Mouse (Mus musculus): ENCODE measurements around the gene Xxylt1. TPM values are rescaled to one million over a fixed set of nuclear protein-coding genes. Genes with fewer than 3 reads are reported as not detected.
A peak's percentile ranks its signal among the peaks of the same experiment; 100 is the strongest.

Xxylt1 gene
- polyA plus RNA-seq, 1 experiment from 2014 or later = 8.0 TPM

- Histone ChIP-seq H3K4me2 (replicated peaks; ENCODE audit: low read depth, low read length) (no peak overlapping the region), H3K27me3 (replicated peaks; ENCODE audit: insufficient read depth, low read length) (no peaks in the 10 kb centered on the region), H3K36me3 (ENCODE audit: insufficient read depth, low read length) (no peaks in the 10 kb centered on the region), H3K4me3 (ENCODE audit: low read depth, low read length) (no peak overlapping the region), H3K9me3 (ENCODE audit: low read length) (no peaks in the 10 kb centered on the region), H3K4me1 (ENCODE audit: insufficient read depth, low read depth, low read length) (peaks cover 13% of the 10 kb centered on the region), H3K9ac (replicated peaks; ENCODE audit: low read depth) (no peak overlapping the region), H3K27ac (ENCODE audit: low read length) (no peak overlapping the region)
- WGBS = 47% methylated on average over 4 of the region's 4 CpGs
- DNase-seq (ENCODE audit: low spot score) = no peak
- TF ChIP-seq EP300 (IDR thresholded peaks at IDR 0.05) = no peak
- ATAC-seq = no peak
Measured at GRCm38 (mm10) chr16:31024997-31025396, 56.2 kb downstream of the Xxylt1 start.

- Histone ChIP-seq H3K4me2 (replicated peaks; ENCODE audit: low read depth, low read length) (no peak overlapping the region), H3K36me3 (ENCODE audit: insufficient read depth, low read length) (no peaks in the 10 kb centered on the region), H3K27ac (ENCODE audit: low read length) (no peak overlapping the region), H3K4me1 (ENCODE audit: insufficient read depth, low read depth, low read length) (peaks cover 13% of the 10 kb centered on the region), H3K9ac (replicated peaks; ENCODE audit: low read depth) (no peak overlapping the region), H3K9me3 (ENCODE audit: low read length) (no peaks in the 10 kb centered on the region), H3K27me3 (replicated peaks; ENCODE audit: insufficient read depth, low read length) (no peaks in the 10 kb centered on the region), H3K4me3 (ENCODE audit: low read depth, low read length) (no peak overlapping the region)
- TF ChIP-seq CTCF (IDR thresholded peaks at IDR 0.05) = no peak
- TF ChIP-seq EP300 (IDR thresholded peaks at IDR 0.05) = no peak
- ATAC-seq (no peak), DNase-seq (ENCODE audit: low spot score) (no peak)
- 90% methylated on average over 7 of the region's 7 CpGs for WGBS
Measured at GRCm38 (mm10) chr16:31024221-31024620, 57.0 kb downstream of the Xxylt1 start.

GRCm38 (mm10) chr16:31023803-31024202, 57.4 kb downstream of the Xxylt1 start:
- Histone ChIP-seq H3K27me3 (replicated peaks; ENCODE audit: insufficient read depth, low read length) (no peaks in the 10 kb centered on the region), H3K4me3 (ENCODE audit: low read depth, low read length) (no peak overlapping the region), H3K36me3 (ENCODE audit: insufficient read depth, low read length) (no peaks in the 10 kb centered on the region), H3K4me1 (ENCODE audit: insufficient read depth, low read depth, low read length) (peaks cover 13% of the 10 kb centered on the region), H3K9me3 (ENCODE audit: low read length) (no peaks in the 10 kb centered on the region), H3K27ac (ENCODE audit: low read length) (no peak overlapping the region), H3K4me2 (replicated peaks; ENCODE audit: low read depth, low read length) (no peak overlapping the region), H3K9ac (replicated peaks; ENCODE audit: low read depth) (no peak overlapping the region)
- TF ChIP-seq CTCF (IDR thresholded peaks at IDR 0.05) = no peak
- no peak for TF ChIP-seq EP300 (IDR thresholded peaks at IDR 0.05)
- DNase-seq (ENCODE audit: low spot score) = no peak
- 84% methylated on average over 8 of the region's 8 CpGs for WGBS
- no peak for ATAC-seq

GRCm38 (mm10) chr16:31022287-31022686, 58.9 kb downstream of the Xxylt1 start:
- no peaks in the 10 kb centered on the region for H3K27me3 ChIP-seq (replicated peaks; ENCODE audit: insufficient read depth, low read length)
- ATAC-seq = peak; percentile 58
- H3K4me1 ChIP-seq (ENCODE audit: insufficient read depth, low read depth, low read length) = peaks cover 16% of the 10 kb centered on the region
- H3K27ac ChIP-seq (ENCODE audit: low read length) = no peak overlapping the region
- no peaks in the 10 kb centered on the region for H3K9me3 ChIP-seq (ENCODE audit: low read length)
- no peak overlapping the region for H3K4me3 ChIP-seq (ENCODE audit: low read depth, low read length)
- no peak overlapping the region for H3K4me2 ChIP-seq (replicated peaks; ENCODE audit: low read depth, low read length)
- WGBS = 32% methylated on average over 5 of the region's 5 CpGs
- H3K9ac ChIP-seq (replicated peaks; ENCODE audit: low read depth) = no peak overlapping the region
- DNase-seq (ENCODE audit: low spot score) = peak; percentile 76
- H3K36me3 ChIP-seq (ENCODE audit: insufficient read depth, low read length) = no peaks in the 10 kb centered on the region
- no peak for TF ChIP-seq CTCF (IDR thresholded peaks at IDR 0.05)
- no peak for TF ChIP-seq EP300 (IDR thresholded peaks at IDR 0.05)

DNA sequence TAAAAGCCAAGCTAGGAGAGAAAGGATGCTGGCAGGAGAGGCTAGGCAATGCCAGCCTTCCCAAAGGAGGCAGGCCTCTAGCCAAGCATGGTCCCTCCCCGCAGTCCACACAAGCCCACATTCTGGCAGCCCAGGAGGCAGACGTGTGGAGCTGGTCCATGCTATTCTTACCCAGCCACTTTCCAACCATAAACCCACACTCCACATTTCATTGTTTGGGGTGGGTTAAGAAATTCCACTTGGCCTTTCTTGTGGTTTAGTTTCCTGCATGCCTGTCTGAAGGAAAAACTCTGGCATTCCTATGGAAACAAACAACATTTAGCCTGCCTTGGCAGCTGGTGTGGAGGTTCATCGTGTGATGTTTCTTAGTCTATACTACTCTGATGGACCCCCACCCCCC, 61.7 kb downstream of the Xxylt1 start:
- no peak overlapping the region for H3K4me3 ChIP-seq (ENCODE audit: low read depth, low read length)
- no peaks in the 10 kb centered on the region for H3K27me3 ChIP-seq (replicated peaks; ENCODE audit: insufficient read depth, low read length)
- DNase-seq (ENCODE audit: low spot score) = peak; percentile 78
- 32% methylated on average over 3 of the region's 3 CpGs for WGBS
- no peak overlapping the region for H3K9ac ChIP-seq (replicated peaks; ENCODE audit: low read depth)
- H3K4me2 ChIP-seq (replicated peaks; ENCODE audit: low read depth, low read length) = no peak overlapping the region
- peaks cover 16% of the 10 kb centered on the region for H3K4me1 ChIP-seq (ENCODE audit: insufficient read depth, low read depth, low read length)
- peak overlapping the region; percentile 47 for H3K27ac ChIP-seq (ENCODE audit: low read length)
- peak; percentile 55 for TF ChIP-seq EP300 (IDR thresholded peaks at IDR 0.05)
- TF ChIP-seq CTCF (IDR thresholded peaks at IDR 0.05) = no peak
- H3K9me3 ChIP-seq (ENCODE audit: low read length) = no peaks in the 10 kb centered on the region
- ATAC-seq = peak; percentile 90
- H3K36me3 ChIP-seq (ENCODE audit: insufficient read depth, low read length) = no peaks in the 10 kb centered on the region

- H3K36me3 ChIP-seq (ENCODE audit: insufficient read depth, low read length) = no peaks in the 10 kb centered on the region
- no peak overlapping the region for H3K9ac ChIP-seq (replicated peaks; ENCODE audit: low read depth)
- TF ChIP-seq EP300 (IDR thresholded peaks at IDR 0.05) (peak; percentile 58), CTCF (IDR thresholded peaks at IDR 0.05) (no peak)
- H3K4me3 ChIP-seq (ENCODE audit: low read depth, low read length) = no peak overlapping the region
- no peak overlapping the region for H3K27ac ChIP-seq (ENCODE audit: low read length)
- no peak overlapping the region for H3K4me2 ChIP-seq (replicated peaks; ENCODE audit: low read depth, low read length)
- H3K4me1 ChIP-seq (ENCODE audit: insufficient read depth, low read depth, low read length) = peaks cover 16% of the 10 kb centered on the region
- ATAC-seq (peak; percentile 53), DNase-seq (ENCODE audit: low spot score) (no peak)
- no peaks in the 10 kb centered on the region for H3K9me3 ChIP-seq (ENCODE audit: low read length)
- no peaks in the 10 kb centered on the region for H3K27me3 ChIP-seq (replicated peaks; ENCODE audit: insufficient read depth, low read length)
- 70% methylated on average over 10 of the region's 10 CpGs for WGBS
Measured at GRCm38 (mm10) chr16:31017687-31018413, 63.4 kb downstream of the Xxylt1 start.

Measured in lung, postnatal 0 days (tissue).